Mouse (Mus musculus) small intestine, adult 2 months (tissue): ENCODE data around the gene Padi2.

Experiments used
- CTCF ChIP-seq: fragments of 200-500 bp; IDR thresholded peaks from 2 replicates; pipeline ENCODE4 v1.5.1; 2012; ENCODE audit warnings: low read depth, mild to moderate bottlenecking, control low read depth, inconsistent platforms, low read length, moderate library complexity, mixed read lengths; ENCODE audit not compliant: insufficient replicate concordance, insufficient read length; ENCODE audit errors: extremely low read depth
- POLR2A ChIP-seq: fragments of 200-500 bp; IDR thresholded peaks from 2 replicates; pipeline ENCODE4 v1.6.1; 2012; ENCODE audit warnings: low read depth, mild to moderate bottlenecking, control low read depth, inconsistent platforms, low read length, moderate library complexity

- TF ChIP-seq POLR2A (no peak), CTCF (no peak)
Observed at GRCm38 (mm10) chr4:140919974-140920836, 14.1 kb downstream of the Padi2 start.
